Mouse (Mus musculus): ENCODE measurements around the gene Zfp639.

Zfp639 gene

GRCm38 (mm10) chr3:32509496-32510374 lies at the start of gene Zfp639:
Gene Zfp639, plus strand, starts transcription at chr3:32510259.
- no peak for DNase-seq

DNA sequence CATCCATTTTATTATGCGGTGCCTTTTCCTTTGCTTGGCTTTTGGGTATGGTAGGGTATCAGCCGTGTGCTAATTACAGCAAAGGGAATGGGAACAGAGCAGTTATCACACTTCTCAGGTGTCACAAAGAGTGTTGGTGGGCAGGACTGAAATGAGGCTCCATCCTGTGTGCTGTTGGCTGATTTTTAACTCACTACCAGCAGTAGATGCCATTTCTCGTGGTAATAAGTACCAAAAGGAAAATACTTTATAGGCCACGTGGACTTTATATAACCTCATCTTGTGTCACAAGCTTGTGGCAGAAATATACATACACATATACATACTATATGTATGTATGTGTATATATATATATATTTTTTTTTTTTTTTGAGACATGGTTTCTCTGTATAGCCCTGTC lies 42.7 kb upstream of the Zfp639 start:
- DNase-seq = no peak

DNA sequence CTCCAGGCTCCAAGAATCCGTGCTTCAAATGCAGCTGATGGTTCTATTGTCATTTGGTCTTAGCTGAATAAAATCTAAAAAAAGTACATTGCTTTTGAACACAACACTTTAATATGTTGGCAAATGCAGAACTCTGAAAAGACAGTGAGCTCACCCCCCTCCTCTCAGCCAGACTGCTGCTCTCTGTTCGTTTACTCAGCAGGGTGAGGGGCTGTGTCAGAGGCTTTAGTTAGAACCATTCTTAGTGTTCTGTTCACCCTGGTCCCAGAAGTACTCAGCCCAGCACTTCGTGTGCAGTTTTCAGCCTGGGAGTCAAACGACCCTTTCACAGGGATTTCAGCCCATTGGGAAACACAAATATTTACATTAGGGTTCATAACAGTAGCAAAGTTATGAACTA lies 41.6 kb upstream of the Zfp639 start:
- no peak for DNase-seq

GRCm38 (mm10) chr3:32470449-32470848 lies 39.6 kb upstream of the Zfp639 start:
- no peak for DNase-seq

DNA sequence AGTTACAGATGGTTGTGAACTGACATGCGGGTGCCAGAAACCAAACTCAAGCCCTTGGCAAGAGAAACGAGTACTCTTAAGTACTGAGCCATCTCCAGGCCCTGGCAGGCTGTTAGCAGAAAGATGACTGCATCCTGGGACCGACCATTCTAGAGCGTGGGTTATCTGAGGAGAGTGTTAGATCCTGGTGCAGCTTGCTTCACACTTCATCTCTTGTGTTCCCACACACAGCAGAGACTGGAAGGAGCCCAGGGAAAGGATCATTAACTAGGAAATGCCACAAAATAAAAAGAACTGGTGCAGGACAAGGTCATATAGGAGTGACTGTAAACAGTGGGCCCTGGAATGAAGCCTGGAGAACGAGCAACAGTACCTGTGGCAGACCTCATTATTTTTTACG lies 39.0 kb upstream of the Zfp639 start:
- DNase-seq = peak; percentile 35

DNA sequence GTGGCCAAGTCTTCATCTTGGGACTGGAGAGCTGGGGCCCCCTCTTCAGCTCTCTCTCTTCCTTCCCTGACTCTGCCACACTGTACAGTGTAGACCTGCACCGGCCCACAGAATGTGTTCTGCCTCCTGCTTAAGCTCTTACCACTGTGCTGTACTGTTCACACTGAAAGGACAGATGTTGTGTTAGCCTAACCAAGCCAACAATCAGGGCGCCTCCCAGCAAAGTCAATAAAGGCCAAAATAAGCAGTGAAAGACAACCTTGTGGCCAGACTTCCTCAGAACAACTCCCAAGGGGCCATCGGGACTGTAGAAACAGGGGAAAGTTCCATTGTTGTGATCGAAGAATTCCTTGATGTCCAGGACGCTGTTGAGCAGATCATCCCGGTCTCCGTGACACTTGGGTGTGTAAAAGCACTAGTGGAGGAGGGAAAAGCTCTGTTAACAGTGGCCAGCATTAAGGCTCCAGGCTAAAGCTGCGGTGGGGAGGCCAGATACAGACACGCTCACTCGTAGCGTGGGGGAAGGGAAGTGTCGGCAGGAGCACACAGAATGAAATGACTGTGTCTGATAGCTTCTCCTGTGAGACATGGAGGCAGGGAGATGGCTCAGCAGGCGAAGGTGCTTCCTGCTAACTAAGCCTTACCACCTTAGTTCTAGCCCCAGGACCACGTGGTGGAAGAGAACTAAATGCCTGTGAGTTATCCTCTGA lies 37.7 kb upstream of the Zfp639 start:
- no peak for DNase-seq

GRCm38 (mm10) chr3:32473184-32473583 lies 36.9 kb upstream of the Zfp639 start:
- no peak for DNase-seq

DNA sequence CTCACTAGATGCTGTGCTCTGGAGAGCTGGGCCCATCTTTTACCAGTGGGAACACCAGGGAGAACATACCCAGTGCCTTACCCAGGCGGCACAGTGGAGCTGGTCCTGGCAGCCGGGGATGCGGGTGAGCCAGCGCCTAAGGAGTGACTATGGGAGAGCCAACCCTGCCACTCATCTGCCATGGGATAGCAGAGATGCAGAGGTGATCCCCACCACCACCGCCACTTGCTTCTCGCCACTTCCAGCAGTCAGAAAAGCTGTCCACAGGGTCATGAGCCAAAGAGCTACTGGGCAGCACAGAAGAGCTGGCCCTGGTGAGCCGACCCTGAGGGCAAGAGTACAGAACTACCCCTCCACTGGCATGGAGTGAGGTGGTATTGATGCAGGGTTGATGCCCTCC lies 30.1 kb upstream of the Zfp639 start:
- no peak for DNase-seq

DNA sequence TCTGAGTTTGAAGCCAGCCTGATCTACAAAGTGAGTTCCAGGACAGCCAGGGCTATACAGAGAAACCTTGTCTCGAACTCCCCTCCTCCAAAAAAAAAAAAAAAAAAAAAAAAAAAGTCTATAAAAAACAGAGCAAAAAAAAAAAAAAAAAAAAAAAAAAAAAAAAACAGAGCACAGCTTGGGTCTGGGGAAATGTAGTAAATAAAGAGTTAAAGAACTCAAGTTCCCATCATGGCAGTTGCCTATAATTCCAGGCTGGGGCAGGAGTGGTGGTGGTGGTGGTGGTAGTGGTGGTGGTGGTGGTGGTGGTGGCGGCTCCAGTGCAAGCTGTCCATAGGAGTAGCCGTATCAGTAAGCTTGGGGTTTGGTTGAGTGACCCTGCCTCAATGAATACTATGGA lies 27.0 kb upstream of the Zfp639 start:
- no peak for DNase-seq

GRCm38 (mm10) chr3:32486543-32486942 lies 23.5 kb upstream of the Zfp639 start:
- no peak for DNase-seq

- no peak for DNase-seq
These were observed 21.9 kb upstream of the Zfp639 start for GRCm38 (mm10) chr3:32488172-32488571.

DNA sequence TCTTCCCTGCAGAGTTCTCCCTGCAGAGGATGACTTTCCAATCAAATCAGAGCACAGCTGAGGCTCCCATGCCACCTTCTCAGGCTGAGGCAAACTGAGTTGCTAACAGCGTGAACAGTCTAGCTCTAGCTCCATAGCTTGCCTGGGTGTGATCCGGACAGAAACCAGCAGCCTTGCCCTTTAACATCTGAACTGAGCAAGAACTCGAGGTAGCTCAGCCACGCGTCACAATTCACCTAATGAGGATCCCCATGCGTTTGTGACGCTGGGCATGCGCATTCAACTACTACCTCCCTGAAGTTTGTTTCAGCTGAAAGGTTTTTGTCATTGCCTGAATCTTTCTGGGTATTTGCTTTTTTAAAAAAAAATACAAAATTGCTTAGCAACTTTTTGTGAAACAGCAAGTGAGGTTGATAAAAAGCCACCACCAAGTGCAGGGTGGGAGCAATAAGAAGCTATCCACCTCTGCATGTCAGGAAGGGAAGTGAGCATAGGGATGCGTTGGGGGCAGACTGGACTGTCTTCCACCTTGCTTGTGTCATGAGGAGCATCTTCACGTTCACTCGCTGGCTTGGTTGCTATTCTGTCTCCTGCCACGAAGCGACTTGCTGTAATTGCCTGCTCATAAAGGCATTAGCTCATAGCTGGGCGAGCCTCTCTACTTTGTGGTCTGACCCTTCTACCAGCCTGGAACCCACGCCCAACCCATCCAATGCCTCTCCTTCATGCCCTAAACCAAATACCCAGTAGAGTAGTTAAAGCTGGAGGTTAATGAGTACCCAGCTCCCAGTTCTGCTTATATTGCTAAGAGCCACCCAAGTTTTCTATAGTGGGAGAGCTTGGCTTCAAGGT lies 19.8 kb upstream of the Zfp639 start:
- DNase-seq = no peak

DNA sequence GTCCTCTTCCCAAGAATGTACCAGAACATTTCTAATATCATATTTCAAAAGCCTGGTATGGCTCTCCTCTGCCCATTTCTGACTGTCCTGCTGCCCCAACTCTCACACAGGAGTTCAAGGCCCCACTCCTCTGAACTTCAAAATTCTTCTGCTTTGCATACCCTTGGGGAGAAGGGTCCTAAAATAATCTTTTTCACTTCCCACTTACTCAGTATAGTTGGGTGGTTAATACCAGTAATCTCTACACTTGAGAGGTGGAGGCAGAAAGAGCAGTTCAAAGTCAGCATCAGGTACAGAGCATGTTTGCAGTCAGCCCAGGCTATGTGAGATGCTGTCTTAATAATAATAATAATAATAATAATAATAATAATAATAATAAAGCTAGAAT lies 19.1 kb upstream of the Zfp639 start:
- no peak for DNase-seq

DNA sequence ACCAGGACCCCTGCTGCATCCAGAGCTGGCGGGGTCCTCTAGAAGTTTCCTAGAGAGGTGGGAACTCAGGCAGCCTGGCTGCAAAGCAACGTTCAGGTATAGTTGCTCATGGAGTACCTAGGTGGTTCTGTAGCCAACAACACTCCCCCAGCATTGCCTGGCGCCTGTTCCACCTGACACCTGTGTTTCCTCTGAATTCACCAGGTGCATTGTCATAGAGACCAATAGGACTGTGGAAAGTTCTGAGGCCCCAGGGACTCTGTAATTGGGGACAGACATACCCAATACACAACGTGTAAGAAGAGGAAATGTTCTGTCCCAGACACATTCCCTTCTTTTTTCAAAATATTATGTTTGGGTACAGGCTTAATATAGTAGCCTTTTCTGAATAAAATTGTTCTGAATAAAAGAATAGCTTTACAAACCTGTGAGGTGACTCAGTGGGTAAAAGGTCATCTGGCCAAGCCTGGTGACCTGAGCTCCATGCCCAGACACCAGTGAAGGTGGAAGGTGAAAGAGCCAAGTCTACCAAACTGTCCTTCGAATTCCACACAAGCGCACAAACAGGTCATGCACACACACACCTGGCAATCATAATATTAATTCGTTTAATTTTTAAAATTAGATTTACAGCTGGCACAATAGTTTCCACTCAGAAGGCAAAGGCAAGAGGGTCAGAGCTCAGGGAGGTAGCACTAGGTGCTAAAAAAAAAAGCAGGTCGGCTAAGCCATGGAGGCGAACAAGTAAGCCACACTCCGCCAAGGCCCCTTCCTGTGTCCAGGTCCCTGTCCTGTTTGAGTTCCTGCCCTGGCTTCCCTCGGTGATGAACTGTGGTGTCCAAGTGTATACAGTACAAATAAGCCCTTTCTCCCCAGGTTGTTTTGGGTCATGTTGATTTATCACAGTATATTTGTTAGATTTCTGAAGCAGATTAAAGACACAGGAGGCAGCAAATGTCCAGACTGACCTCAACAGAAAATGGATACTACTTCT lies 17.7 kb upstream of the Zfp639 start, which contains the start of gene Kcnmb3:
Gene Kcnmb3, minus strand, starts transcription at position 135 of the 994 bp plus-strand sequence.
- DNase-seq = no peak

GRCm38 (mm10) chr3:32494387-32495087 lies 15.5 kb upstream of the Zfp639 start:
- no peak for DNase-seq

- DNase-seq = no peak
These were observed 14.8 kb upstream of the Zfp639 start for GRCm38 (mm10) chr3:32495088-32495770.

- DNase-seq = no peak
These were observed 14.0 kb upstream of the Zfp639 start for GRCm38 (mm10) chr3:32495856-32496710.

DNA sequence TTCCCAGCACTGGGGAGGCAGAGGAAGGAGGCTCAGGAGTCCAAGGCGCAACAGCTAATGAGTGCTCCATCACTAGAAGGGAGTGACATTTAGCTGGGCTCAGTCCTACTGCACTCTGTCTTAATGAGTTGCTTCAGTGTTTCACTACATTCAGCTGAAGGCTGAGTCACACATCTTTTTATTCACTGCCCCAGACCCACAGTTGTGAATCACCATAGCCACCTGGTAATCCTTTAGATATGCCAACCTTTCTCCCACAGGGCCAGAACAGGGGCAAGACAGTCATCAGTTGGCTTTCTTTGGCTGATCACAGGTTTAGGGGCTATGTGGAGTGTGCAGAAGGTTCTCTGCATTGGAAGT lies 13.4 kb upstream of the Zfp639 start:
- DNase-seq = no peak

DNA sequence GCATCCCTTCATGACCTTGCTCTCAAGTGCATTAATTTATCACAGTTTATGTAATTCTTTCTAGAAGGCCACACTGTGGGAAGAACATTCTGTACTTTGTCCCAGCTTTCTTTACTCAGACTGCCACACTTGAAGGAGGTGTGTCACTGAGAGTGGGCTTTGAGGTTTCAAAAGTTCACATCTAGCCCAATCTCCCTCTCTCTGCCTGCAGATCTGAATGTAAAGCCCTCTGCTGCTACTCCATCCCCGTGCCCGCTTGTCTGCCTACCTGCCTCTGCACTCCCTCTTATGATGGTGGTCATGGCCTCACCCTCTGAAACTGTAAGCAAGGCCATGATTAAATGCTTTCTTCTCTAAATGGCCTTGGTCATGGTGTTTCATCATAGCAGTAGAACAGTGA lies 9.7 kb upstream of the Zfp639 start:
- no peak for DNase-seq

DNA sequence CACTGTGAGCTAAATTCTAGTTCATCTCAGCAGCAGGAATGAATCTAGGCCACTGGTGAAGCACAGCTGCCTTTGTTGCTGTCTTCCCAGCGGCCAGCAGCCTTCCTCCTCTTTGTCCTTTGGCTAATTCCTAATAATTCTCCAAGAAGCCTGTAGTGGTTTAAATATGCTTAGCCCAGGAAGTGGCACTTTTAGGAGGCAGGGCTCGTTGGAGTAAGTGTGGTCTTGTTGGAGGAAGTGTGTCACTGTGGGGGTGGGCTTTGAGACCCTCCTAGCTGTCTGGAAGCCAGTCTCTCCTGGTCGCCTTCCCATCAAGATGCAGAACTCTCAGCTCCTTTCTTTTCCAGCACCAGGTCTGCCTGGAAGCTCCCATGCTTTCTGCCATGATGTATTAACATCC lies 4.2 kb upstream of the Zfp639 start:
- no peak for DNase-seq

All from layer of hippocampus, adult 9-11 months (tissue).